Mouse (Mus musculus): ENCODE measurements around the gene Rhbg. TPM values are rescaled to one million over a fixed set of nuclear protein-coding genes. Genes with fewer than 3 reads are reported as not detected.
"Not testable (repeated sequence)": the region's sequence is repeated elsewhere in the genome, so short reads cannot be mapped to it uniquely, and the experiment has no call there.

The Rhbg gene
- polyA plus RNA-seq, 2 experiments = 11.0 to 17.0 TPM

DNA sequence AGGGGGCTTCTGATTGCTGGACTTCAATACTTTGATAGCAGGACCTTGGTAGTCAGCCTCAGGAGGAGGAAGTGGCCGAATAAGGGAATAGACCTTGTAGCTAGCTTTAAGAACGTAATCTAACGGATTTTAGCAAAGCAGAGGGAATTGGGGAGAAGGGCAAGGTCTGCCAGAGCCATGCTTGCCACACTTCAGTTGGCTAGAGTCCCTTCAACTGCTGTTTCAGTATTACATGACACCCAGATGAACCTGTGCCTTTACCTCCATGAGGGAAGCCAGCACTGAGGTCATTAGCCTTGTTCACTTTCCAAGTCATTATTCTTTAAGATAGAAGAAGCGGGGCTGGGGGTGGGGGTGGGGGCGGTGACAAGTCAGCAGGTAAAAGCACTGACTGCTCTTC is 14.5 kb upstream of the Rhbg start:
- no peak for ATAC-seq (ENCODE audit: low FRiP score, low read depth)
- TF ChIP-seq POLR2A (IDR thresholded peaks at IDR 0.05; ENCODE audit: borderline replicate concordance, extremely low read depth, insufficient read depth, insufficient read length) = no peak
- 85% methylated on average over 5 of the region's 5 CpGs for WGBS

DNA sequence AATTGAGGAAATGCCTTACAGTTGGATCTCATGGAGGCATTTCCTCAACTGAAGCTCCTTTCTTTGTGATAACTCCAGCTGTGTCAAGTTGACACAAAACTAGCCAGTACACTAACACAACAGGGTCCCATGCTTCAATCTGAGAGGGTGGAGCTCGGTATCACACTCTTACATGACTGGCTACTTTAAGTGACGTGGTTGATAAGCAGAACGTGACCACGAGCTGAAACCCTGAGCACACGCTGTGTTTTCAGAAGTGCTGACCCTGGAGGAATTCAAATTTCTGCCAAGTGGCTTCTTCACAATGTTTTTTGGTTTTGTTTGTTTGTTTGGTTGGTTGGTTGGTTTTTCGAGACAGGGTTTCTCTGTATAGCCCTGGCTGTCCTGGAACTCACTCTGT is 13.5 kb upstream of the Rhbg start:
- WGBS = 86% methylated on average over 6 of the region's 6 CpGs
- H3K4me1 ChIP-seq (ENCODE audit: control insufficient read depth, insufficient read depth, low read length); H3K9me3 ChIP-seq (ENCODE audit: control insufficient read depth, low read length); H3K27ac ChIP-seq (replicated peaks; ENCODE audit: low read depth, low read length); DNase-seq (ENCODE audit: low spot score); ATAC-seq (ENCODE audit: low FRiP score, low read depth); H3K4me3 ChIP-seq (replicated peaks; ENCODE audit: low read length); H3K36me3 ChIP-seq (ENCODE audit: control insufficient read depth, insufficient read depth, low read length); H3K4me2 ChIP-seq (replicated peaks; ENCODE audit: low read depth, low read length, severe bottlenecking); H3K9ac ChIP-seq (ENCODE audit: low read depth, low read length, severe bottlenecking); H3K27me3 ChIP-seq (ENCODE audit: control insufficient read depth, insufficient read depth, low read length): not testable (repeated sequence)

More for the DNA sequence above, 14.5 kb upstream of the Rhbg start:
- H3K27me3 ChIP-seq (ENCODE audit: control insufficient read depth, insufficient read depth, low read length) = no peaks in the 10 kb centered on the region
- no peak overlapping the region for H3K27ac ChIP-seq (replicated peaks; ENCODE audit: low read depth, low read length)
- no peaks in the 10 kb centered on the region for H3K9me3 ChIP-seq (ENCODE audit: control insufficient read depth, low read length)
- no peak overlapping the region for H3K9ac ChIP-seq (ENCODE audit: low read depth, low read length, severe bottlenecking)
- no peak overlapping the region for H3K4me3 ChIP-seq (replicated peaks; ENCODE audit: low read length)
- no peak for DNase-seq (ENCODE audit: low spot score)
- H3K4me1 ChIP-seq (ENCODE audit: control insufficient read depth, insufficient read depth, low read length) = no peaks in the 10 kb centered on the region
- H3K36me3 ChIP-seq (ENCODE audit: control insufficient read depth, insufficient read depth, low read length) = no peaks in the 10 kb centered on the region
- H3K4me2 ChIP-seq (replicated peaks; ENCODE audit: low read depth, low read length, severe bottlenecking) = no peak overlapping the region

DNA sequence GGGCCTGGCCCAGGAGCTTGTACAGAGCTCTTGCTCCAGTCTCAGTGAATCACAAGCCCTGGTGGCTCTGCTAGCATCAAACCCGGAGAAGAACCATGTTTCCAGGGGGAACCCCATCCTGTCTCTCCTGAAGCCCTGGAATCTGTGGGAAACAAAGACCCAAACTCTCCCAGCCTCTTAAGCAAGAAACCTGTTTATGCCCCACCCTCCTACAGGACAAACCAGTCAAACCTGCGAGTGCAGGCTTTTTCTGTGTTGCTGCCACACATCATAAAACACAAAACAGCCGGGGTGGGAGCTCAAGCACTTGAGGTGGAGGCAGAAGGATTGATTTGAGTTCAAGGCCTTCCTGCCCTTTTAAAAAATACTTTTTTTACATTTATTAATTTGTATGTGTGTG is 7.8 kb upstream of the Rhbg start:
- H3K27me3 ChIP-seq (ENCODE audit: control insufficient read depth, insufficient read depth, low read length) = no peaks in the 10 kb centered on the region
- ATAC-seq (ENCODE audit: low FRiP score, low read depth) = no peak
- no peak for TF ChIP-seq POLR2A (IDR thresholded peaks at IDR 0.05; ENCODE audit: borderline replicate concordance, extremely low read depth, insufficient read depth, insufficient read length)
- no peaks in the 10 kb centered on the region for H3K4me1 ChIP-seq (ENCODE audit: control insufficient read depth, insufficient read depth, low read length)
- no peak overlapping the region for H3K4me3 ChIP-seq (replicated peaks; ENCODE audit: low read length)
- no peak overlapping the region for H3K4me2 ChIP-seq (replicated peaks; ENCODE audit: low read depth, low read length, severe bottlenecking)
- no peak overlapping the region for H3K27ac ChIP-seq (replicated peaks; ENCODE audit: low read depth, low read length)
- WGBS = 44% methylated on average over 3 of the region's 3 CpGs
- H3K9ac ChIP-seq (ENCODE audit: low read depth, low read length, severe bottlenecking) = no peak overlapping the region
- H3K9me3 ChIP-seq (ENCODE audit: control insufficient read depth, low read length) = no peaks in the 10 kb centered on the region
- no peaks in the 10 kb centered on the region for H3K36me3 ChIP-seq (ENCODE audit: control insufficient read depth, insufficient read depth, low read length)
- DNase-seq (ENCODE audit: low spot score) = peak; percentile 43

DNA sequence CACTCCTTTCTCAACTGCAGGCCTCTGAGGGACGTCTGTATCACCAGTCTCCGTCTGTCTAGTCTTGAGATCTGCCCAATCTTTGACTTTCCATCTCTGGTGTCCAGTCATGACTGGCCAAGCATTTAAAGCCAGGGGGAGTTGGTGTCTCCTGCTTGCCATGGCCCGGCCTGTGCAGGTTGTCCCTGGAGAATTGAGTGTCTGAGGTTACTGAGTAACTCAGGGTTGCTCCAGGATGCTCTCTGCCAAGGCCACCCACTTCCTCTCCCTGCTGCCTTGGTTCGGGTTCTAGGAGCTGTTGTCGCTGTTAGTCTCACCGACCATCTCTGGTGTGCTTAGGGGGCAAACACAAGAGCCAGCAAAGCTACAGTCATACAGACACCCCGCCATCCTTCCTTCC is 1.9 kb upstream of the Rhbg start:
- 75% methylated on average over 7 of the region's 7 CpGs for WGBS

DNA sequence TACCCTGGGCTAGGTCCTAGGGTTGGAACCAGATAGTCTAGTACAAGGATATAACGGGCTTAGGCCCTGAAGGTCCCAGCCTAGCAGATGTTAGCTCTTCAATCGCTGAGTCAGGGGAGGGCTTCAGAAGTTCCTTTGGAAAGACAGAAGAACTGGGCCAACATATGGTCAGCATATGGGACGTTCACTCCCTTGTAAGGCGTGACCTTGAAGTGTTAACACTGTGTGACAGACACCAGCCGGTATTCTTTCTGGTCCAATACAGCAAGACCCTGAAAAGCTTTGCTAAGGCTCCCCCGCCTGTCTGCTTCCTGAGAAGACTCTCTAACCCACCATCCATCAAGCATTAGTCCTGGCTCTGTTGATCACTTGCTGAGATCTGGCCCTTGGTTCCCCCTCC is 1.4 kb upstream of the Rhbg start:
- no peaks in the 10 kb centered on the region for H3K4me1 ChIP-seq (ENCODE audit: control insufficient read depth, insufficient read depth, low read length)
- 40% methylated on average over 6 of the region's 6 CpGs for WGBS
- H3K4me2 ChIP-seq (replicated peaks; ENCODE audit: low read depth, low read length, severe bottlenecking) = no peak overlapping the region
- DNase-seq (ENCODE audit: low spot score) = no peak
- no peaks in the 10 kb centered on the region for H3K36me3 ChIP-seq (ENCODE audit: control insufficient read depth, insufficient read depth, low read length)
- peaks cover 26% of the 10 kb centered on the region for H3K27me3 ChIP-seq (ENCODE audit: control insufficient read depth, insufficient read depth, low read length)
- H3K27ac ChIP-seq (replicated peaks; ENCODE audit: low read depth, low read length) = no peak overlapping the region
- TF ChIP-seq POLR2A (IDR thresholded peaks at IDR 0.05; ENCODE audit: borderline replicate concordance, extremely low read depth, insufficient read depth, insufficient read length) = no peak
- no peak overlapping the region for H3K9ac ChIP-seq (ENCODE audit: low read depth, low read length, severe bottlenecking)
- no peak for ATAC-seq (ENCODE audit: low FRiP score, low read depth)
- no peak overlapping the region for H3K4me3 ChIP-seq (replicated peaks; ENCODE audit: low read length)
- no peaks in the 10 kb centered on the region for H3K9me3 ChIP-seq (ENCODE audit: control insufficient read depth, low read length)

More for the DNA sequence above, 1.9 kb upstream of the Rhbg start:
- peaks cover 26% of the 10 kb centered on the region for H3K27me3 ChIP-seq (ENCODE audit: control insufficient read depth, insufficient read depth, low read length)
- no peak for TF ChIP-seq POLR2A (IDR thresholded peaks at IDR 0.05; ENCODE audit: borderline replicate concordance, extremely low read depth, insufficient read depth, insufficient read length)
- no peak for DNase-seq (ENCODE audit: low spot score)
- H3K36me3 ChIP-seq (ENCODE audit: control insufficient read depth, insufficient read depth, low read length) = no peaks in the 10 kb centered on the region
- no peak overlapping the region for H3K4me2 ChIP-seq (replicated peaks; ENCODE audit: low read depth, low read length, severe bottlenecking)
- ATAC-seq (ENCODE audit: low FRiP score, low read depth) = no peak
- H3K4me3 ChIP-seq (replicated peaks; ENCODE audit: low read length) = no peak overlapping the region
- no peaks in the 10 kb centered on the region for H3K9me3 ChIP-seq (ENCODE audit: control insufficient read depth, low read length)
- H3K9ac ChIP-seq (ENCODE audit: low read depth, low read length, severe bottlenecking) = no peak overlapping the region
- no peak overlapping the region for H3K27ac ChIP-seq (replicated peaks; ENCODE audit: low read depth, low read length)
- H3K4me1 ChIP-seq (ENCODE audit: control insufficient read depth, insufficient read depth, low read length) = no peaks in the 10 kb centered on the region

DNA sequence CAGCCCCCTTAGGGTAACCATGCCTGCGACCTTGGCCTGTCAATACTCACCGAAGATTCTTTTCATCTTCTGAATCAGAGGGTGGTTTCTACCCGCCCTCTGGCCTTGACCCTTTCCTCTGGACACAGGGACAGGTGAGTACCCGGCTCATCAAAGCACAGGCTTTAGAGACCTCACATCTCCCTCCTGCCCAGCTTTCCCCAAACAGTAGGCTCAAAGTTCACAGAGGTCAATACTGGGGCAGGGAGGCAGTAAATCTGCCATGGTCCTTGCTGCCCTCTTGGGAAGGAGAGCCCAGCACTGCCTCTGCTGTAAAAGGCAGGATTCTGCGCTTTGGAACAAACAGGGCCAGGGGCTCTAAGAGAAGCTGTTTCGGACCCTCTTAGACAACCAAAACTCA is 1.8 kb downstream of the Rhbg start:
- no peak overlapping the region for H3K4me2 ChIP-seq (replicated peaks; ENCODE audit: low read depth, low read length, severe bottlenecking)

More for the DNA sequence above, 1.8 kb downstream of the Rhbg start:
- Histone ChIP-seq H3K4me3 (replicated peaks; ENCODE audit: low read length) (no peak overlapping the region), H3K9me3 (ENCODE audit: control insufficient read depth, low read length) (no peaks in the 10 kb centered on the region), H3K36me3 (ENCODE audit: control insufficient read depth, insufficient read depth, low read length) (no peaks in the 10 kb centered on the region), H3K9ac (ENCODE audit: low read depth, low read length, severe bottlenecking) (no peak overlapping the region), H3K4me1 (ENCODE audit: control insufficient read depth, insufficient read depth, low read length) (no peaks in the 10 kb centered on the region), H3K27ac (replicated peaks; ENCODE audit: low read depth, low read length) (no peak overlapping the region), H3K27me3 (ENCODE audit: control insufficient read depth, insufficient read depth, low read length) (peaks cover 26% of the 10 kb centered on the region)
- DNase-seq (ENCODE audit: low spot score) (no peak), ATAC-seq (ENCODE audit: low FRiP score, low read depth) (no peak)
- WGBS = 50% methylated on average over 6 of the region's 6 CpGs
- no peak for TF ChIP-seq POLR2A (IDR thresholded peaks at IDR 0.05; ENCODE audit: borderline replicate concordance, extremely low read depth, insufficient read depth, insufficient read length)
